Mouse (Mus musculus) G1E (cell line): ENCODE measurements at regions not wholly inside any gene's neighbourhood (a gene's known extent, or its start where the extent isn't known, plus 50 kb on each side); places are given as distances from the start of the nearest gene placed in this dataset.

Experiments used
- CTCF ChIP-seq: IDR thresholded peaks from 2 replicates; pipeline ENCODE4 v1.5.1; 2012; ENCODE audit warnings: low read depth, low read length, inconsistent platforms, mixed read lengths
- GATA1 ChIP-seq: IDR thresholded peaks from 2 replicates; pipeline ENCODE4 v1.6.1; 2012; ENCODE audit warnings: borderline replicate concordance, low read length, inconsistent platforms, mixed read lengths
- TAL1 ChIP-seq: conservative IDR thresholded peaks from 2 replicates; pipeline ENCODE4 v1.6.1; 2012; ENCODE audit warnings: low read depth, low read length, inconsistent platforms, mixed read lengths

GRCm38 (mm10) chr12:14079892-14080291 lies 72.0 kb downstream of the Fam84a start:
- no peak for TF ChIP-seq CTCF
- TF ChIP-seq GATA1 = no peak
- no peak for TF ChIP-seq TAL1
